Mouse (Mus musculus): Measurements from ENCODE around the gene Arhgap20. TPM values are rescaled to one million over a fixed set of nuclear protein-coding genes. Genes with fewer than 3 reads are reported as not detected.

The Arhgap20 gene
- total RNA-seq, 2 experiments from 2014 or later, result not detected

GRCm38 (mm10) chr9:51795206-51795605 lies 30.1 kb downstream of the Arhgap20 start:
- ATAC-seq (replicated peaks; ENCODE audit: poor library complexity, severe bottlenecking), result no peak

GRCm38 (mm10) chr9:51798251-51798650 lies 33.1 kb downstream of the Arhgap20 start:
- no peak for ATAC-seq (replicated peaks; ENCODE audit: poor library complexity, severe bottlenecking)

- no peak for ATAC-seq (replicated peaks; ENCODE audit: poor library complexity, severe bottlenecking)
These were observed 34.0 kb downstream of the Arhgap20 start for GRCm38 (mm10) chr9:51799156-51799555.

DNA sequence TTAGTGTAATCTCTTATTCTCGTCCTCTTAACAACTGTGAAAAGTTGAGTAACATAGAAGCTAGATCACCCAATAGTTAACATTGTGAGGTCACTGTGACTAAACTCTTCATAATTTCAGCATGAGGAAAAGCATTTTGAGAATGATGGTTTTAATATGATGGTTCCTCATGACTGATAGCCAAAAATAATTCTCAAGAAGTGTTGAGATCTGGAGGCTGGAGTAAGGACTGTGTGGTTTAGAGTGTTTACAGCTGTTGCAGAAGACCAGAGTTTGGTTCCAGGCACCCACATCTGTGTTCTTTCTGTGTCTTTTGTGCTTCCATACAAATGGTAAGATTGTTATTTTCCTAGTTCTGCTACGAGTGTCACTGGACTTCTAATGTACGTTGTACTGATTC lies 42.1 kb downstream of the Arhgap20 start:
- no peak for ATAC-seq (replicated peaks; ENCODE audit: poor library complexity, severe bottlenecking)

GRCm38 (mm10) chr9:51812931-51813330 lies 47.8 kb downstream of the Arhgap20 start:
- no peak for ATAC-seq (replicated peaks; ENCODE audit: poor library complexity, severe bottlenecking)

- no peak for ATAC-seq (replicated peaks; ENCODE audit: poor library complexity, severe bottlenecking)
These were observed 59.4 kb downstream of the Arhgap20 start for GRCm38 (mm10) chr9:51824516-51824915.

GRCm38 (mm10) chr9:51831596-51831995 lies 66.5 kb downstream of the Arhgap20 start:
- ATAC-seq (replicated peaks; ENCODE audit: poor library complexity, severe bottlenecking), result no peak

DNA sequence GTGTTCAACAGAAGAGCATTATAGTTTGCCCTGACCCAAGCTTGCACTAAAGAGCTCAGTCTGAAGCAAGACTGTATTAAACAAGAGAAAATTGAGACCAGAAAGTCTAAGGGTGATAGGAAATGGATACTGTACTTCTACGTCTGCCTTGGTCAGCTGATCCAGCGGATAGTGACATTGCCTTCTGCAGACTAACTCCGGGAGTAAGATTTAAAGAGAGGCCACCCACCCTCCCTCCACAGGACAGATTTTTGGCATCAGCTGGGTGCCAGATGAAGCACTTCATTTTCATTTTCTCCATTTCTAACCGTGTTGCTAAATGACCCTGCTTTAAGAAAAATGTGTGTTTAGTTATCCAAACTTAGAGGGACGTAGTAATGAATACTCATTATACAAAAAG lies 67.2 kb downstream of the Arhgap20 start:
- ATAC-seq (replicated peaks; ENCODE audit: poor library complexity, severe bottlenecking), result no peak

DNA sequence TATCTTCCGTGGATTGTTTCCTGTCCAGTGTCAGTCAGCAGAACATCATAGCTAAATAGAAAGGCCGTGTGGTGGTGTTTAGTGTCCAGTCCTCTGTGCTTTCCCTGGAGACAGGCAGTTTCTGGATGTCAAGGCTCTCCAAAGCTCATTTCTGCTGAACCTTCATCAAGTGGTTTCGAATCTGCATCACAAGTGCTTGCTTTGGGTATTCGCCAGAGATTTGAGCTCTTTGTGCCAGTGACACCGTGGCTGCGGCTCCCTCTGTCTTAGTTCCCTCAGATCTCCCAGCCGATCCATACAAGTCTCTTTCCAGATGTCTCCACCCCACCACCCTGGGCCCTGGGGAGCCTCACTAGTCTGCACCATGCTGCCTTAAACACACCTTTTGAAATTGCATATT lies 72.6 kb downstream of the Arhgap20 start:
- ATAC-seq (replicated peaks; ENCODE audit: poor library complexity, severe bottlenecking), result no peak

DNA sequence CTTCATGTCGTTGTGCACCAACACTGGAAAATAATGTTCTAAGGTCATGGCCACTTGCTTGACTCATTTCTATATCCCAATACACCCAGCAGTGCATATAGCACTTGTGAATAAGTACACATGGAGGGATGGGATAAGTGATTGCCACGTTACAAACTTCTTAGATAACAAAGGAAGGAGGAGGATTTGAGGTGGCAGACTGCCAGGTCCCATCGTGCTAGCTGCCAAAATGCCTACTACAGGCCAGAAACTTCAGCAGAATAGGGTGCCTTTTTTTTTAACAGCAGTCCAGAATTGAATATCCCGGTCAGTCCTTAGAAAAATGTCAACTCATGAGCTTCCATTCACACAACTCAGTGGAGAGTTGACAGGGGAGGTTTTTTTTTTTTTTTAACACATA lies 78.1 kb downstream of the Arhgap20 start:
- ATAC-seq (replicated peaks; ENCODE audit: poor library complexity, severe bottlenecking), result no peak

DNA sequence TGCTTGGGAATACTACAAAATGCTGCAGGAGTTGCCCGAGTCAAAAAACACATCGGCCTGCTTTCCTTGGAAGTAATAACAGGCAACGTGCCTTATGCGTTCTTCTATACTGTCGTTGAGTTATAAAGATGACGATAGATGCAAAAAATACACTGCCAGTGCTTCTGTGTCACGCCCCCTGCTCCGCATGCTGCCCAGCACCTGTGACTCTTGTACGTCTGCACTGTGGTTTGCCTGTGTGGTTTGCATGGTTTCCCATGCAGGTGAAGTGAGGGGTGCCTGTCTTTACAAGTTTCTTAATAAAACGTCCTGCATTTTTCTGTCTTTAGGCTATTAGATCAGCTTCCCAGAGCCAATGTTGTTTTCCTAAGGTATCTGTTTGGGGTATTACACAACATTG lies 80.7 kb downstream of the Arhgap20 start:
- no peak for ATAC-seq (replicated peaks; ENCODE audit: poor library complexity, severe bottlenecking)

DNA sequence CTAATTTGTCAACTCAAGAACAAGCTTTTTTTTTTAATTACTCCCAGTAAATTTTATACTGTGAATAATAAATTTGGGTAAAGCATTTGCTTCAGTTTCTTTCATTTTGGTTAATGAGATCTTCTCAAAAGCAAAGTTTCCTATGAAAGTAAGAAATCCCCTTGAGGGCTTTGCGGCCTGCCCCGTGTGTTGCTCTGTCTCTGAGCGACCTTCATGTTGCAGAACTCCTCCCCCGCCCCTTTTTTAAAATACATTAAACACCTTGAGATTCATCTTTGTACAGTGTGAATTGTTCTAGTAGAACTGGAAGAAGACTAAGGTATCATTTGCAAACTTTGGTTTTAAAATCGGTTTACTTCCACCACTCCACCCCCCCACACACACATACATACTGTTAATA lies 88.6 kb downstream of the Arhgap20 start:
- ATAC-seq (replicated peaks; ENCODE audit: poor library complexity, severe bottlenecking), result no peak

- no peak for ATAC-seq (replicated peaks; ENCODE audit: poor library complexity, severe bottlenecking)
These were observed 99.1 kb downstream of the Arhgap20 start for GRCm38 (mm10) chr9:51864273-51864672.

GRCm38 (mm10) chr9:51866634-51867033 lies 101.5 kb downstream of the Arhgap20 start:
- ATAC-seq (replicated peaks; ENCODE audit: poor library complexity, severe bottlenecking), result no peak

DNA sequence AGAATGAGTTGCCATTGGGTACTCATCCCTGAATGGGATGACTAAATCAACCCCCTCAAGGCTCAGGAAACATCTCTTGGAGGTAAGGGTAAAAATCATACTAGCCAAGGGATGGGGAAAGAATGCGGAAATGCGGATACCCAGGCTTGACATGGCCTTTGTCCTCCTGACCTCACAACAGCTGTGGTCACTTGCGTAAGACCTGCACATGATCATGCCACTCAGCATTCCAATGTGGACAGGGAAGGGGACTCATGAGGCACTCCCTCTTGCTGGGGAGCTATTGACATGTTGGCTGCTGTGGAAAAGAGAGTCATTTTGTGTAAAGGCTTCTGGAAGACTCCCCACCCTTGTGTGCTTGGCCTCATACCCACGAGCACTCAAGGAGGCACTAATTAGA lies 103.9 kb downstream of the Arhgap20 start:
- ATAC-seq (replicated peaks; ENCODE audit: poor library complexity, severe bottlenecking), result no peak

GRCm38 (mm10) chr9:51874348-51874747 lies 109.2 kb downstream of the Arhgap20 start:
- no peak for ATAC-seq (replicated peaks; ENCODE audit: poor library complexity, severe bottlenecking)

- no peak for ATAC-seq (replicated peaks; ENCODE audit: poor library complexity, severe bottlenecking)
These were observed 110.4 kb downstream of the Arhgap20 start for GRCm38 (mm10) chr9:51875531-51875930.

GRCm38 (mm10) chr9:51881386-51881785 lies 116.2 kb downstream of the Arhgap20 start:
- ATAC-seq (replicated peaks; ENCODE audit: poor library complexity, severe bottlenecking), result no peak

DNA sequence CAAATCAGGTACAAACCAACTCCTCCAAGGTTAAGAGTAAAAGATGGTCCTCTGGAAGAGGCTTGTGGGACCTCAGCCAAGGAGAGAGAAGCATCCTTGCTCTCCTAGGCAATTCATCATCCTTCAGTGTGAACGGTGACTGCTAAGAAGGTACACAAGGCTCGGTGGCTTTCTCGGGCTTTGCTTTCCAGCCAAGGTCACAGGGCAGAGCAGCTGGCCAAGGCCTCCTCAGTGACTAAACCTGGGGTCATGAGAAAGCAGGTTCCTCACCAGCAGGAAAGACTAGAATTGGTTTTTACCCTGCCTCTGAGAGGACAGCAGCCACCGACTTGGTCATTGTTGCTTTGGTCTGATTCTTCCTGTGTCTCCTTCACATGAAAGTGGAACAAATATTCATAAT lies 116.7 kb downstream of the Arhgap20 start:
- ATAC-seq (replicated peaks; ENCODE audit: poor library complexity, severe bottlenecking), result no peak

DNA sequence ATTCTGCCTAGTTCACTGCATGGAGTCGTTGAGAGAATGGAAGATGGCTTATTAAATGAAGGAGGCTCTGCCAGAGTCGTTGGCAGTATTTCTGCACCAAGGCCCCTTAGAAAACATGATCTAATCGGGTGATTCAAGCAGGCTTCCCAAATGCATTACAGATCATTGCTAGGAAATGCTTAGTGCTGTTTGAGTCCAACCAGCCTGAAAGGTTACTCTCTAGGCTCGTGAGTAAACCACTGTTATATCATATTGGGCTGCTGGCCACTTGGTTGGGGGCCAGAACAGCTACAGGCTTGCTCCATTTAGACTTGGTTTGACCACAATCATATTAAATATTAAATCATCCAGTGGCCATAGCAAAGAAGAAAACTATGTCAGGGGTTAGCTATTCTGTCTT lies 118.2 kb downstream of the Arhgap20 start:
- ATAC-seq (replicated peaks; ENCODE audit: poor library complexity, severe bottlenecking), result no peak

- no peak for ATAC-seq (replicated peaks; ENCODE audit: poor library complexity, severe bottlenecking)
These were observed 127.8 kb downstream of the Arhgap20 start for GRCm38 (mm10) chr9:51892921-51893320.
